Mouse (Mus musculus): Measurements from ENCODE around the gene Larp4b.

- TF ChIP-seq CTCF (IDR thresholded peaks at IDR 0.05; ENCODE audit: insufficient read depth, low read depth, low read length) (no peak), POLR2A (IDR thresholded peaks at IDR 0.05; ENCODE audit: insufficient read depth, low read depth, low read length) (no peak)
Measured at GRCm38 (mm10) chr13:9178270-9178669, 84.6 kb downstream of the Larp4b start.

Data from olfactory bulb, adult 2 months (tissue).